Mouse (Mus musculus): ENCODE measurements around the gene Cox18. TPM values are rescaled to one million over a fixed set of nuclear protein-coding genes. Genes with fewer than 3 reads are reported as not detected.
"Not testable (repeated sequence)": the region's sequence is repeated elsewhere in the genome, so short reads cannot be mapped to it uniquely, and the experiment has no call there.

Cox18 gene
- total RNA-seq (2014; rRNA removed) (55.0 and 73.4 TPM in 2 replicates), polyA plus RNA-seq (2015; fragmentation: Nextera tagmentation; extraction: Ambion mirVana) (45.6 and 48.6 TPM in 2 replicates)

DNA sequence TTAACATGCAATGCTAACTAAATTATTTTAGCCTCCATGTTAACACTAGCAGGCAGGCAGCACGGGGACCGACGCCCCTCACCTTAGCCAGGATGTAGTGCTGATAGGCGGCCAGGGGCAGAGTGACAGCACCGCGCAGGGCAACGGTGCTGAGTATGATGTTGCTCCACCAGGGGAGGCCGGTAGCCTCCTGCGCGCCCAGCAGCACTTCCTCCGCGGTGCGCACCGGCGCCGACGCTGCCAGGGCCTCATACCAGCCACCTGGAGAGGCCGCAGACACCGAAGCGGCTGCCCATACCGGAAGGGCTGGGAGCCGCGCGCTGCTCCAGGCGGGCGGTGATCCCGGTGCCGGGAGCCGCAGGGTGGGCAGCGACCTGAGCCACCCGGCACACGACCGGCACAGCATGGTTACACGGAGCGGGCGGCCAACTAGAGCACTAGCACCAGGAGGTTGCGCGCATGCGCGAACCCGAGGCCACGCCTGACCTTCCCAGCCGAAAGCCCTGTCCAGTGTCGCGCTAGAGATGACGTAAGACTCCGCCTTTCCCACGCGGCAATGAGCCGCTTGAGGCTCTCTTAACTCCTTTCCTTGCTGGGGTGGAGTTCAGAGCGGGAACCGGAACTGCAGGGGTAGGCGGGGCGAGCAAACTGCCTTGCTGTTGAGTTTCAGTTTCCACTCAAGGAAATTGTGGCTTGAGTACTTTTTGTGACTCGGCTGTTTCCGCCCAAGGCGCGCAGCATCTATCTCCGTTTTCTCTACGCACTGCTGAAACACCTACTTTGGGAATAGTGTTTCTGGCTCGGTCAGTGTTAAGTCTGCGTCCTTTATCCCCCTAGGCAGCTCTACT lies at the start of gene Cox18:
Gene Cox18, minus strand, starts transcription at position 468 of the 848 bp plus-strand sequence.
- ATAC-seq (ENCODE audit: low FRiP score), result peak; percentile 97
- Histone ChIP-seq H3K9ac (replicated peaks; ENCODE audit: low read length, poor library complexity, severe bottlenecking) (peak within 1 kb of the TSS; percentile 83), H3K9me3 (ENCODE audit: low read length) (no peaks in the 10 kb centered on the region), H3K4me1 (ENCODE audit: insufficient read depth, low read length) (no peaks in the 10 kb centered on the region), H3K27ac (ENCODE audit: low read depth, low read length) (peak within 1 kb of the TSS; percentile 91), H3K36me3 (ENCODE audit: insufficient read depth, low read length) (peaks cover 13% of the 10 kb centered on the region), H3K4me3 (ENCODE audit: low read depth, low read length) (peak within 1 kb of the TSS; percentile 91), H3K27me3 (ENCODE audit: insufficient read depth, low read length) (no peaks in the 10 kb centered on the region), H3K4me2 (ENCODE audit: low read depth, low read length, poor library complexity, severe bottlenecking) (peak within 1 kb of the TSS; percentile 72)
- TF ChIP-seq CTCF (IDR thresholded peaks at IDR 0.05), result 0 out of 2 replicates have a peak, but pooled peaks have one; percentile 22
- under 1% methylated on average over 56 of the region's 62 CpGs for WGBS
- DNase-seq (ENCODE audit: low spot score), result peak; percentile 99

DNA sequence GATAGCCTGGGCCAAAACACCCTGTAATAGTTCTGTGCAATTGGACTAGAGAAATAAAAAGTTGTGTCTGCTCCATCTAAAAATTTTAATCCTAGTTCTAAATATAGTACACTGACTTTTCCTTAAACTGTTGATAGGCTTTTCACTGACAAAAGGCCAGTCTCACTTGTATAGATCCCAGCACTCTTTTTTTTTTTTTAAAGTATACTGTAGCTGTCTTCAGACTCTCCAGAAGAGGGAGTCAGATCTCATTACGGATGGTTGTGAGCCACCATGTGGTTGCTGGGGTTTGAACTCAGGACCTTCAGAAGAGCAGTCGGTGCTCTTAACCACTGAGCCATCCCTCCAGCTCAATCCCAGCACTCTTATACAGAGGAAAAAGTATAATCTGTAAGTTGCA lies 38.4 kb upstream of the Cox18 start:
- not testable (repeated sequence) for H3K9ac ChIP-seq (replicated peaks; ENCODE audit: low read length, poor library complexity, severe bottlenecking); H3K27ac ChIP-seq (ENCODE audit: low read depth, low read length); DNase-seq (ENCODE audit: low spot score); H3K27me3 ChIP-seq (ENCODE audit: insufficient read depth, low read length); H3K4me2 ChIP-seq (ENCODE audit: low read depth, low read length, poor library complexity, severe bottlenecking); H3K4me3 ChIP-seq (ENCODE audit: low read depth, low read length); H3K9me3 ChIP-seq (ENCODE audit: low read length); ATAC-seq (ENCODE audit: low FRiP score); H3K4me1 ChIP-seq (ENCODE audit: insufficient read depth, low read length)
- 79% methylated on average over 2 of the region's 2 CpGs for WGBS
- H3K36me3 ChIP-seq (ENCODE audit: insufficient read depth, low read length), result peaks cover 38% of the 10 kb centered on the region; the same call in 1 of the 2 replicates

- H3K36me3 ChIP-seq (ENCODE audit: insufficient read depth, low read length), result peaks cover 58% of the 10 kb centered on the region
- no peak for TF ChIP-seq CTCF (IDR thresholded peaks at IDR 0.05)
- DNase-seq (ENCODE audit: low spot score) (no peak), ATAC-seq (ENCODE audit: low FRiP score) (no peak)
- no peaks in the 10 kb centered on the region for H3K27me3 ChIP-seq (ENCODE audit: insufficient read depth, low read length)
- H3K4me1 ChIP-seq (ENCODE audit: insufficient read depth, low read length), result no peaks in the 10 kb centered on the region
- H3K9ac ChIP-seq (replicated peaks; ENCODE audit: low read length, poor library complexity, severe bottlenecking), result no peak overlapping the region
- no peaks in the 10 kb centered on the region for H3K9me3 ChIP-seq (ENCODE audit: low read length)
- no peak overlapping the region for H3K4me2 ChIP-seq (ENCODE audit: low read depth, low read length, poor library complexity, severe bottlenecking)
- H3K4me3 ChIP-seq (ENCODE audit: low read depth, low read length), result no peak overlapping the region
- WGBS, result 97% methylated on average over 3 of the region's 3 CpGs
- no peak overlapping the region for H3K27ac ChIP-seq (ENCODE audit: low read depth, low read length)
Measured at GRCm38 (mm10) chr5:90257023-90257422, 33.2 kb upstream of the Cox18 start.

DNA sequence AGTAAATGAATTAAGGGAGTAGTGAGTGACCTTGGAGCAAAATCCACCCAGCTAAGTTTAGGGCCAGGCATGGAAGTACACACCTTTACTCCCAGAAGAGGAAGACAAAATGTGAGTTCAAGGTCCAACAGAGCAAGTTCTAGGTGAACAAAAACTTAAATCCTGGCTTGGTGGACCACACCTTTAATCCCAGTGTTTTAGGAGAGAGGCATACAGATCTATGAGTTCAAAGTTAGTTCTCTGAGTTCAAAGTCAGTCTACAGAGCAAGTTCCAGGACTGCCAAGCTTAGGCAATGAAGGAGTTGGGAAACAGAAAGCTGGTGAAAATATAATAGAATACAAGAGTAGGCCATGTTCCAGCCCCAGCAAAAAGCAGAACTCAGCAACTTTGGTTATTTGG lies 23.7 kb upstream of the Cox18 start:
- ATAC-seq (ENCODE audit: low FRiP score) (no peak), DNase-seq (ENCODE audit: low spot score) (no peak)
- H3K27me3 ChIP-seq (ENCODE audit: insufficient read depth, low read length), result no peaks in the 10 kb centered on the region
- no peak overlapping the region for H3K4me2 ChIP-seq (ENCODE audit: low read depth, low read length, poor library complexity, severe bottlenecking)
- H3K4me1 ChIP-seq (ENCODE audit: insufficient read depth, low read length), result no peaks in the 10 kb centered on the region
- H3K4me3 ChIP-seq (ENCODE audit: low read depth, low read length), result no peak overlapping the region
- no peaks in the 10 kb centered on the region for H3K9me3 ChIP-seq (ENCODE audit: low read length)
- no peak overlapping the region for H3K9ac ChIP-seq (replicated peaks; ENCODE audit: low read length, poor library complexity, severe bottlenecking)
- peaks cover 54% of the 10 kb centered on the region for H3K36me3 ChIP-seq (ENCODE audit: insufficient read depth, low read length)
- TF ChIP-seq CTCF (IDR thresholded peaks at IDR 0.05), result no peak
- H3K27ac ChIP-seq (ENCODE audit: low read depth, low read length), result no peak overlapping the region

GRCm38 (mm10) chr5:90246987-90247386 lies 23.2 kb upstream of the Cox18 start:
- no peak overlapping the region for H3K4me3 ChIP-seq (ENCODE audit: low read depth, low read length)
- ATAC-seq (ENCODE audit: low FRiP score) (no peak), DNase-seq (ENCODE audit: low spot score) (no peak)
- WGBS, result 86% methylated on average over 2 of the region's 2 CpGs
- H3K9me3 ChIP-seq (ENCODE audit: low read length), result no peaks in the 10 kb centered on the region
- H3K27me3 ChIP-seq (ENCODE audit: insufficient read depth, low read length), result no peaks in the 10 kb centered on the region
- no peak overlapping the region for H3K27ac ChIP-seq (ENCODE audit: low read depth, low read length)
- no peak overlapping the region for H3K4me2 ChIP-seq (ENCODE audit: low read depth, low read length, poor library complexity, severe bottlenecking)
- peaks cover 52% of the 10 kb centered on the region for H3K36me3 ChIP-seq (ENCODE audit: insufficient read depth, low read length)
- H3K9ac ChIP-seq (replicated peaks; ENCODE audit: low read length, poor library complexity, severe bottlenecking), result no peak overlapping the region
- no peak for TF ChIP-seq CTCF (IDR thresholded peaks at IDR 0.05)
- no peaks in the 10 kb centered on the region for H3K4me1 ChIP-seq (ENCODE audit: insufficient read depth, low read length)

DNA sequence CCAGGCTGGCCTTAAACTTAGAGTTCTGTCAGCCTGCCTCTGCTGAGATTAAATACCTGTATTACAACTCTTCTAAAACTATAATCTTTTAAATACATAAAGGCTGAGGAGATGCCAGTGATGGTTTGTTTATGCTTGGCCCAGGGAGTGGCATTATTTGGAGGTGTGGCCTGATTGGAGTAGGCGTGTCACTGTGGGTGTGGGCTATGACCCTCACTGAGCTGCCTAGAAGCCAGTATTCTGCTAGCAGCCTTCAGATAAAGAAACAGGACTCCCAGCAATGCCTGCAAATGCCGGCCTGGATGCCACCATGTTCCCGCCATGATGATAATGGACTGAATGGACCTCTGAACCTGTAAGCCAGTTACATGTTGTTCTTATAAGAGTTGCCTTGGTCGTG lies 22.8 kb upstream of the Cox18 start:
- Histone ChIP-seq H3K4me2 (ENCODE audit: low read depth, low read length, poor library complexity, severe bottlenecking) (no peak overlapping the region), H3K4me3 (ENCODE audit: low read depth, low read length) (no peak overlapping the region), H3K4me1 (ENCODE audit: insufficient read depth, low read length) (no peaks in the 10 kb centered on the region), H3K9me3 (ENCODE audit: low read length) (no peaks in the 10 kb centered on the region), H3K9ac (replicated peaks; ENCODE audit: low read length, poor library complexity, severe bottlenecking) (no peak overlapping the region), H3K27me3 (ENCODE audit: insufficient read depth, low read length) (no peaks in the 10 kb centered on the region), H3K36me3 (ENCODE audit: insufficient read depth, low read length) (peaks cover 51% of the 10 kb centered on the region), H3K27ac (ENCODE audit: low read depth, low read length) (no peak overlapping the region)
- no peak for TF ChIP-seq CTCF (IDR thresholded peaks at IDR 0.05)
- 90% methylated on average over 4 of the region's 4 CpGs for WGBS
- DNase-seq (ENCODE audit: low spot score) (no peak), ATAC-seq (ENCODE audit: low FRiP score) (no peak)
